Mouse (Mus musculus) CD4-positive, CD25-positive, alpha-beta regulatory T cell (primary cell): ENCODE results near the gene Eif2b3. TPM values are rescaled to one million over a fixed set of nuclear protein-coding genes. Genes with fewer than 3 reads are reported as not detected.

Experiments
- polyA plus RNA-seq: library from polyadenylated mRNA; unstranded; fragments of 100-300 nt; shearing (Covaris generic); gene quantifications from one replicate; pipeline ENCODE4 v1.2.1, GENCODE M21; 2017

The Eif2b3 gene
- 32.6 TPM for polyA plus RNA-seq

GRCm38 (mm10) chr4:117019206-117020134, at the start of gene Eif2b3:
TSS of gene Eif2b3 (plus strand) at chr4:117019402.

DNA sequence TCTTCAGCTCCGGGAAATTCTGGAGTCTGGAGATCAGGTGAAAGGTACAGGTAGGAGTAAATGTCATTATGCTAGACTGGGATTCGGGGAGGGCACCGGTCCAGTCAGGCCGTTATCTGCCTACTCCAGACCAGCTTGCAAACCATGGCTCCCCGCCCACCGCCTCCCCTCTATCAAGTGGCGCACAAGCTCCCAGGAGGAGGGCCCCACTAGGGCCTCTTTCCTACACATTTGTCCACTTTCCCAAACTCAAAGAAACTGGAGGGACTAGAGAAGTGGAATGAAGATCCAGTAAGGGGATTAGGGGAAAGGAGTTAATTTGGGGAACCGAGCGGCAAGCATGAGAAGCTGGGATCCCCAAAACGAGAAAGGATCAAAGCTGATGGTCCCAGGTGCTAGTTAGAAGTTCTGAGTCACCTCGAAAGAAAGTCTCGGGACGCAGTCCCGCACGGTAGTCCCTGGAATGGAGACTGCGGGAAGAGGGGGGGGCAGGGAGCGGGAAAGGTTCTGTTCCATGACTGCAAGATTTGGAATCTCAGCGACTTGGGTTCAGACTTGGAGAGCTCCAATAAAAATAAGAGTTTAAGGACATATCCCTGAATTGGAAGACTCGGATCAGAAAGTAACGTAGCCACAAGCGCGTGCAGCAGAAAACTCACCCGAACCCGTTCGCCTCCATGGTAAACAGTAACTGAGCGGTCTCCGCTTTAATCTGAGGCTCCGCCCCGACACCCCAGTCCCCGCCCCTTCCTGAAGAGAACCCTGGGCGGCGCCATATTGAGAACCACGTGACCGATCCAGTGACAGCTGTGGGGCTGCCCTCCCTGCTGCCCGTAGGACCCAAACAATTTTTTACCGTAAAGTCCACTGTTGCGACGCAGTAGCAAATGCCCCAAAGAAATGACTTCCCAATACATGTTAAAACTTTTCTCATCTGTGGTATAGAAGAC, 25.3 kb upstream of the Eif2b3 start, which contains the start of gene Urod:
TSS of gene Urod (minus strand) at position 742 of the 950 bp plus-strand sequence.

DNA sequence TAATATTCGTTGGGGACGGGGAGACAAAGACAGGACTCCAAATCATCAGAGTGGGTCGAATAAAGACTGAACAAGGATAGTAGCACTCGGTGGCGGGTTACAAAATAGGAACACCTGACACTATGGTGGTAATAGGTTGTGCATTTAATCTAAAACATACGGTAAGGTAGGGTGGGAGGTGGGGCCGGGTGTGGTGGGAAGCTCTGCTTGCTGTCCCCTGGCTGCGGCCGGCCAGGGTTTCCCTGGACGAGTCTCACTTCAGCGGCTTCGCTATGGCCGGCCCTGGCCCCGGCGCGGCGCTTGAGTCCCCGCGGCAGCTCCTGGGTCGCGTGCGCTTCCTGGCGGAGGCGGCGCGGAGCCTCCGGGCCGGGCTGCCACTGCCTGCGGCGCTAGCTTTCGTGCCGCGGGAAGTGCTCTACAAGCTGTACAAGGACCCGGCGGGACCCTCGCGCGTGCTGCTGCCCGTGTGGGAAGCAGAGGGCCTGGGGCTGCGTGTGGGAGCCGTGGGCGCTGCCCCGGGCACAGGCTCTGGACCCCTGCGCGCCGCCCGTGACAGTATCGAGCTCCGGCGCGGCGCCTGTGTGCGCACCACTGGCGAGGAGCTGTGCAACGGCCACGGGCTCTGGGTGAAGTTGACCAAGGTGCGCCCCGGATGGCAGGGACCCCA, 23.9 kb upstream of the Eif2b3 start, which contains the start of gene Hectd3:
TSS of gene Hectd3 (plus strand) at position 187 of the 667 bp plus-strand sequence.

GRCm38 (mm10) chr4:117095551-117096452, 76.6 kb downstream of the Eif2b3 start, which contains the start of gene Ptch2:
TSS of gene Ptch2 (plus strand) at chr4:117096075.

DNA sequence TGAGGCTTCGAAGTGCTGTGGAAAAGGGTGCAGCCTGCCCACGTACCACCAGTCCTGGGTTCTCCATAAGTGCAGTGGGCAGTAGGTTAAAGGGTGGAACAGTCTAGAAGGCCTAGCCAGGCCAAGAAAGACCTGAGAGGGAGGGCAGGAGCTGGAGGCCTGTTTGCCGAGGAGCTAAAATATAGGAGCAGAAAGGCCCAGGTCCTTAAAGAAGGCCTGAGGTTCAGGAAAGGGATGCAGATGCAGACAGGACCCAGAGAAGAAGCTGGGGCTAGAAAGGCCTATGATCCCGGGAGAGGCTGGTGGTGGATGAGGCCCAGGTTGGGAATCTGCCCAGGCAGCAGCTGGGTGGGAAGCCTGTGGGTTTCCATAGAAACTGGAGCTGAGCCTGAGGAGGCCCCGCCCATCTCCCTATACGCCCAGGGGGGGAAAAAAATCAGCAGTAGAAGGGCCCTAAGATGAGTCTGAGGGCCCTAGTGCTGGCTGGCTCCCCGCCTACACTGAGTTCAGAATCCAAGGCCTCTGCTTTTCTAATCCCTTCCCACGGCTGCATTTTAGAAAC, 106.2 kb downstream of the Eif2b3 start, which contains the start of gene Btbd19:
TSS of gene Btbd19 (minus strand) at position 378 of the 562 bp plus-strand sequence.

DNA sequence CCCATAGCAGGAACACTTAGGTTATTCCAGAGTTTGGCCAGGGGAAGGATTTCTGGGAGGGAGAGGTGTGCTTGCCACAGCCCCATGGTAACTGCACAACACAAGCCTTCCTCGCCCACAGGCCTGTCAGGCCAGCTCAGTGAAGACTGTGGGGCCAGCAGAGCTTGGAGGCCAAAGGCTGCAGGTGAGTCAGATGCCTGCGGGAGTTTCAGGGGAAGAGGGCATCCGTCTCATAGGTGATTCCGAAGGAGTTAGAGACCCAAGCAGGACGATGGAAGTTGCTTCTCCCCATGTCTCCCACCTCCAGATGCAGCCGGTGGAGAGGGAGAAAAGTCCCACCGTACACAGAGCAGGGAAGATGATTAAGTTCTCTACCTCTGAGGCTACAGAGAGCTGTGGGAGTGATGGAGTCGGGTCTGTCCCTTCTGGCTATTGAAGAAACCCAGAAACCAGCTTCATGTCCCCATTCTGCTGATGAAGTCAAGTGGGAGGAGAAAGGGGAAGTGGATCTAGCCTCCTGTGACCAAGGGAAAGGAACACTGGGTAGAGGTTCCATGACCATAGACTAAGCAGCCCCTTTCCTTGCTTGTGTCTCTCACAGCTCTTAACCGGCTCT, 107.6 kb downstream of the Eif2b3 start, which contains the start of gene Tctex1d4:
TSS of gene Tctex1d4 (plus strand) at position 120 of the 616 bp plus-strand sequence.

DNA sequence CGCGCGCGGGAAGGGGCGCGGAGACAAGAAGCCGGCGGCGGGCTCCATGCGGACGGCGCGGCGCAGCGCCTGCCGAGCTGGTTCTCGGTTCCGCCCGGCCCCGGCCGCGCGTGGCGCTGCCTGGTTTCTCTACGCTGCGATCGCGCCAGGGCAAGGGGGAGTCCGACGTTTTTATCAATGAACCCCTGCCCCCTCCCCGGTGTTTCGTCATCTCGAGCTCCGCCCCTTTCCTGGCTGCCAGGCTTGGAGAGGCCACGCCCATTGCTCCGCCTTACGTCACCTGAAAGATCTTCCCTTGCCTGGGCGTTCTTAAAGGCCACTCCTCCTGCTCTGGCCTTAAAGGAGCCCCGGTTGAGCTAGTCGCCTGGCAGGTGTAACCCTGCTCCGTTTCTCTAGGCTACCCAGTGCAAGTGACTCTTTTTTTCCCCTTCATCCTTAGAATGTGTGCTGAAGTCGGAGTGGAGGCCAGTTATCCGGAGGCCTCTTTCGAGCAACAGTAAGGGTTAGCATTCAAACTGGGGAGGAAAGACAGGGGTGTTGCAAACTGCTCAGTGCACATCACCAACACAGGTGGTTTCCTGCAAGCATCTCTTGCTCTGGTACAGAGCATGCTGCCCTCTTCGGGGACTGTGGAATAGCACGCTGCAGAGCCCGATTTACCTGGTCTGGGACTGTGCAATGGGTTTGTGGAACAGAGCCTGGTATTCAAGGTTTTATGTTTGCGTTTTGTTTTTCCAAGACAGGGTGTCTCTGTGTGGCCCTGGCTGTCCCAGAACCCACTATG, 114.8 kb downstream of the Eif2b3 start, which contains the start of gene Plk3:
TSS of gene Plk3 (minus strand) at position 147 of the 784 bp plus-strand sequence.

Other genes with a start within 250 kb of the Eif2b3 start
- gene Toe1, start 211.8 kb upstream of the Eif2b3 start, polyA plus RNA-seq, result 39.7 TPM
- gene Mutyh, start 211.7 kb upstream of the Eif2b3 start, polyA plus RNA-seq, result 16.4 TPM
- 0.38 TPM for gene Hpdl, start 197.7 kb upstream of the Eif2b3 start, polyA plus RNA-seq
- gene Zswim5, start 142.0 kb upstream of the Eif2b3 start, polyA plus RNA-seq, result 0.04 TPM
- gene Urod, start 25.0 kb upstream of the Eif2b3 start, polyA plus RNA-seq, result 100.0 TPM
- gene Hectd3, start 24.1 kb upstream of the Eif2b3 start, polyA plus RNA-seq, result 34.9 TPM
- not detected for gene Ptch2, start 76.7 kb downstream of the Eif2b3 start, polyA plus RNA-seq
- gene Btbd19, start 106.3 kb downstream of the Eif2b3 start, polyA plus RNA-seq, result 41.1 TPM
- 2.5 TPM for gene Tctex1d4, start 107.4 kb downstream of the Eif2b3 start, polyA plus RNA-seq
- 40.8 TPM for gene Plk3, start 114.6 kb downstream of the Eif2b3 start, polyA plus RNA-seq
- gene Rps8, start 136.8 kb downstream of the Eif2b3 start, polyA plus RNA-seq, result 482 TPM
- gene Kif2c, start 163.2 kb downstream of the Eif2b3 start, polyA plus RNA-seq, result 1.2 TPM
- gene Tmem53, start 232.5 kb downstream of the Eif2b3 start, polyA plus RNA-seq, result 0.59 TPM
- not detected for gene Armh1, start 232.7 kb downstream of the Eif2b3 start, polyA plus RNA-seq